Mouse (Mus musculus) kidney, postnatal 25 days (tissue): ENCODE measurements around the gene Gnaq.
A peak's percentile ranks its signal among the peaks of the same experiment; 100 is the strongest.

Source experiments
- DNase-seq, 2 experiments: peaks; one replicate each; pipeline ENCODE4 v3.0.0; 2021; ENCODE audit warnings: mixed read lengths in 2 of 2

Gnaq gene

DNA sequence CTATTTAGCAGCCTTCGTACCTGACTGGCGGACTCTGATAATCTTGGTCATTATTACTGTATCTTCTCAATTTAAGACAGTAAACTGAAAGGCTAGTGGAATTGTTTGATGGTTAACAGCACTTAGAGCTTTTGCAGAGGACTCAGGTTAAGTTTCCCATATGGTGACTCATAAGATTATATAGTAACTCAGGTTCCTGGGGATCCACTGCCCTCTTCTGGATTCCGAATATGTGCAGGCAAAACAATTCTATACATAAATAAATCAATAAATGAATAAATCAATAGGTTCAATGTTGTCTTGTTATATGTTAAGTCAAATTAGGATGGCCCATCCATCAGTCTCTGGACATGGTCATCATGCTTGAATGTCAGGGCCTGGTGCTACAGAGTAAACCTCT, 191.6 kb downstream of the Gnaq start:
- no peak for DNase-seq

- DNase-seq: peak; percentile 78 to 91
Observed at GRCm38 (mm10) chr19:16325911-16326310, 193.3 kb downstream of the Gnaq start.

- no peak for DNase-seq
Observed at GRCm38 (mm10) chr19:16327401-16328073, 194.9 kb downstream of the Gnaq start.

GRCm38 (mm10) chr19:16328074-16328850, 195.6 kb downstream of the Gnaq start:
- DNase-seq: peak; percentile 86 to 91

- DNase-seq: no peak
Observed at GRCm38 (mm10) chr19:16329056-16329455, 196.4 kb downstream of the Gnaq start.

- no peak for DNase-seq
Observed at GRCm38 (mm10) chr19:16329648-16330047, 197.0 kb downstream of the Gnaq start.

GRCm38 (mm10) chr19:16330161-16330560, 197.5 kb downstream of the Gnaq start:
- DNase-seq: no peak

DNA sequence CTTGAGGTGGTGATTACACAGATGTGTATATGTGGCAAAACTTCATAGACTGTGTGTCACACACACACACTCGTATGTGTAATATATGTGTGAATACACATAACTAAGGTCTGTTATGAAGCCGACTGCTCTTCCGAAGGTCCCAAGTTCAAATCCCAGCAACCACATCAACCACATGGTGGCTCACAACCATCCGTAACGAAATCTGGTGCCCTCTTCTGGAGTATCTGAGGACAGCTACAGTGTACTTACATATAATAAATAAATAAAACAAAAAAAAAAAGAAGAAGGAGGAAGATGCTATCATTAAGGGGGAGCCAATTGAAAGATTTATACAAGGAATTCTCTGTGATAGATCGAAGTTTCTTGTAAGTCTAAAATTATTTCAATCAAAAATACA, 198.4 kb downstream of the Gnaq start:
- DNase-seq: no peak

DNA sequence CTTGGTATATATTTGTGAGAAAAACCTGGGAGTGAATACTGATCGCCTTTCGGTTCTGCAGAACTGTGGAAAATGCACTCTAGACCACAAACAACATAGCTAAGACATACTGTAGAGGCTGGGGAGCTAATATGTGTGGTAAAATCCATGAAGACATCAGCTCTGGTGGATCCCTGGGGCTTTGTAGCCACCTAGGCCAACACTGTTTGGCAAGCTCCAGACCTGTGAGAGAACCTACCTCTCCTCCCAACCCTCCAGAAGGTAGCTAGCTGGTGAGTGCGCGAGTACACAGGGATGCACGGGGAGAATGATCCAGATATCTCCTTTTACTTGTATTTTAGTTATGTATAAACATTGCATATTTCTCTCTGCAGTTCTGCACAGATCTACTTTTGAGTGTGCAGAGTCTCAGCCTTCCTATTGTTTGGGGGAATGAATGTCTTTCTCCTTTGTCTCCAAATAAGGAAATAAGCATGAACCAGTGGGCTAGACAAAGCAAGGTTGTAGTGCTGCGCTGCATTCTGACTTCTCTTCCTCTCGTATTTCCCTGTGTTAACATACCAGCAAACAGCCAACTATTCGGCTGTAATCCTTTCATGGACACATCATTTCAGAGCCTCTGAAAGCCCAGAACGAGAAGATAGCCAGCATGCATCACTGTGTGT, 205.4 kb downstream of the Gnaq start:
- no peak for DNase-seq

- DNase-seq: no peak
Observed at GRCm38 (mm10) chr19:16339954-16340586, 207.4 kb downstream of the Gnaq start.

GRCm38 (mm10) chr19:16342702-16343101, 210.1 kb downstream of the Gnaq start:
- peak in 1 of 2 experiments; percentile 22 for DNase-seq

- DNase-seq: no peak
Observed at GRCm38 (mm10) chr19:16345516-16345915, 212.9 kb downstream of the Gnaq start.

GRCm38 (mm10) chr19:16347037-16347436, 214.4 kb downstream of the Gnaq start:
- DNase-seq: no peak

- peak in 1 of 2 experiments; percentile 51 for DNase-seq
Observed at GRCm38 (mm10) chr19:16353701-16354136, 221.1 kb downstream of the Gnaq start.

GRCm38 (mm10) chr19:16358148-16358547, 225.5 kb downstream of the Gnaq start:
- DNase-seq: no peak

DNA sequence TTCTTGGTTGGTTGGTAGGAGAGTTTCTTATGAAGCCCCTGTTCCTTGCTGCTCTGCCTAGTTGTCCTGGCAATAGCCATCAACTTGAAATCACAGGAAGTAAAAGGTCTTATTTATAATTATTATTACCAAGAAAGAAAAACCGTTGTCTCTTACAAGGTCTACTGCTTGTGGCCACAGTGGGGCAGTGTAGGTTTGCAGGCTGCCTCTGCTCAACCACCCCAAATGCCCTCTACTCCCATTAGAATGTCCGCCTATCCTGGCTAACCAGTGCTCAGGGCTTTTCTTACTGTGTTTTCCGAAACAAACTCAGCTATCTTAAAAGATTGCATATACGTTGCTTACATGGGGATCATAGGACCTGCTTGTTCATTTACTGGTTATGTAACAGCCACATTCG, 226.3 kb downstream of the Gnaq start:
- DNase-seq: peak; percentile 60 to 67

DNA sequence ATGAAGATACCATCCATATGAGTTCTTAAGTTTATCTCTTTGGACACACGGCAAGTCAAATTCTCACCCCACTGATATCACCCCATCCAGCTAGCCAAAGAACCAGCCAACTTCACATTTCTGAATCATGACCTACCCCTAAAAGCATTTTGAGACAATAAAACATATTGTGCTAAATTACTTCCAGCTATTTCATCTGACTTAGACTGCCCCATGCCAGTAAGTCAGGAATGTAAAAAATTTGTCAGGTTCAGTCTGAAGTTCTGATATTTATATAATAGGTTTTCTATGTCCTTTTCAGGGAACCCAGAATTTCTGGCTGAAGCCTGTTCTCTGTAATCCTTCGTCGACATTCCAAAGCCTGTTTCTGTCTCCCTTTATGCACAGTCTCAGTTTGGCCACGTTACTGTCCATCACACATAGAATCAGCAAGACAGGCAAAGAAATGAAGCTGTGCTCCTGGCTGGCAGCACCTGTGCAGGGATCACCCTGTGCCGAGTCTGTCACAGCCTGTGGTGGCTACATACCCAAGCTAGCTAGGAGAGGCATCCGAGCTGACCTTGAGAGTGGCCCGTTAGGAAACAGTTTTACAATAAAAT, 233.9 kb downstream of the Gnaq start:
- DNase-seq: no peak

DNA sequence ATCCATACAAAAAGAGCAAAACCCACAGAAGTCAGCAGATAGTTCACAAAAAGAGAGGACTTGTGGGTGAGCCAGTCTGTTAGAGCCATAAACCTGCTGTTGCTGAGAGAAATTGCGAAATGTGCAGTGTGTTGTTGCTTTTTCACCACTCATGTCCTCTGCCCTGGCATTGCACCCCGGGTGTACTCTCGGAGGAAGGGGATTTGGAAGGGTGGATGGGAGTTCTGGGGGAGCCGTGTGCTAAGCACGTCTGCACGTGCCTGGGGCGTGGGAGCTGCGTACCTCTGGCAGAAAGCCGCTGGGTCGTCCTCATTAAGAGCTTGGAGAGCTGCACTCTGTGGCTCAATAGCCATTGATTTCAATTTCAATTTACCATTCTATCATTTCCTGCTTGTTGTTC, 234.6 kb downstream of the Gnaq start:
- no peak for DNase-seq

DNA sequence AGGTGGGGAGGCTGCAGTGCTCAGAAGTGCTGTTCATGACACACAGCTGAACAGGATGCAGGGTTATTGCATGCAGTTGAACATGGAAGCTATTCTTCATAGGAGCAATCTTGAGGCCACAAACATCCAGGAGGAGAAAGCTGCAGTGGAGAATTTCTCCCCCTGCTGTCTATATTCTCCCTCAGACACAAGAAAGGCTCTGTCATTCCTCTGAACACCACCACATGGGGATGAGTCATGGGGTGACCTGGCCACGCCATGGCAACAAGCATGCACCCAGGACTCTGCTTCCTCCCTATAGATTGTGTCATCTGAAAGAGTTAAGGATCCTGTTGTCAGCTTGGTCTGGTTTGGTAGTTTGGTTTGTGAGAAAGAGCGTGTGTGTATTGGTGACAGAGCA, 239.0 kb downstream of the Gnaq start:
- no peak for DNase-seq

DNA sequence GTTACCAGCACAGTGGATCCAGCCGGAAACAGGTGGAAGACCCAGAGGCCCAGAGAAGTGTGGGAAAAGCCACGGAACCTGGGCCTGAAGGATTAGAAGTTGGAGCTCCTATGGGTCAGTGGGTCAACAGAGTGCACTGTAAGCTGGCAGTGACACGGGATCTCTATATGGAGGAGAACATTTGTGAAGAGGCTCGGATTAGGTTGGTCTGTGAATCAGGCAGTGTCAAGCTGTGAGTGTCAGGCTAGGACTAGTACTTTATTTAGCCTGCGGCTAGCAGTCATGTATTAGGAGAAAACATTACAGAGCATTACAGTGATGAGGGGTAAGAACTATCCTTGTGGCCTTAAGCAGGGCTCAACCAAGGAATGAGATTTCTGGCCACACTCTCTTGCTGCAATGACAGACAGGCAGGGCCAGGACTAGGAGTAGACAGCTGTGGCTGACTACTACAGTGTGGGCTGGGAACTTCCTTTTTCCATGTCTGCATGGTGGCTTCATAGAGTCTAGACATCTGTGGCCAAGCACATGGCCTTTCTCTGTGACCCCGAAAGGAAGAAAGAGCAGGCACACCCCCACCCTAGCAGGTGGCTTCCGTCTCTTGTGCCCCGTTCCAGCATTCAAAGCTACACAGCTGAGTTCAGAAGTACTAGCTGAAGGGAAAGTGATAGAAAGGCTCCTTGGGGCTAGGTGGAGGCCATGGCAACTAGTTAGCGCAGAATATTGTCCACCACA, 240.3 kb downstream of the Gnaq start:
- DNase-seq: no peak

DNA sequence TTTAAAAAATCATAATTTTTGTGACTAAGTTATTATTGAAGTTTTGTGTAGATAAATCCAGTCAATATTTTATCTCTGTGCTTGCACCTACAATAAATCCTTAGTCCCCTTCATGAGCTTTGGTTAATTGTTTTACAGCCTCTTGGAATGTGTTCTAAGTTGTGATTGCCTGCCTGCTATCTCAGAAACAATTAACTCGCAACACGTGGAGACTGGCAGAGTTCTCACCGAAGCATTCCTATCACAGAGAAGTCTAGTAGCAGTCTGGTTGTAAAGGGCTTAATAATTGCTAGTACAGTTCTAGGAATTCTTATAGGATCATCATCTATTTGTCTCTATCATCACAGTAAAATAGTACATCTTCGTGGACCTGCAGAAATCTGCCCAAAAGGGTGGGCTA, 243.2 kb downstream of the Gnaq start:
- no peak for DNase-seq

- DNase-seq: no peak
Observed at GRCm38 (mm10) chr19:16378565-16378964, 245.9 kb downstream of the Gnaq start.
